Mouse (Mus musculus) intestine, embryonic 16.5 days (tissue): ENCODE results near the gene Bhlhe23. TPM values are rescaled to one million over a fixed set of nuclear protein-coding genes. Genes with fewer than 3 reads are reported as not detected.

Source experiments
- ATAC-seq: fragments of 200-750 bp; cut with Nextera tagmentation; 2 replicates; pipeline ENCODE4 v1.8.0; 2017; ENCODE audit warnings: moderate TSS enrichment, moderate library complexity
- H3K27ac ChIP-seq: fragments of 300-500 bp; sonication (generic); 2 replicates; pipeline ENCODE4 v1.5.1; 2014; ENCODE audit warnings: mild to moderate bottlenecking, low read length
- H3K27me3 ChIP-seq: fragments of 300-500 bp; sonication (generic); replicated peaks from 2 replicates; pipeline ENCODE4 v1.6.1; 2014; ENCODE audit warnings: low read length, control low read depth, mixed read lengths; ENCODE audit not compliant: control insufficient read depth, insufficient read depth
- H3K36me3 ChIP-seq: fragments of 300-500 bp; sonication (generic); 2 replicates; pipeline ENCODE4 v1.6.1; 2014; ENCODE audit warnings: low read length, control low read depth; ENCODE audit not compliant: control insufficient read depth, insufficient read depth
- H3K4me1 ChIP-seq: fragments of 300-500 bp; sonication (generic); 2 replicates; pipeline ENCODE4 v1.6.1; 2014; ENCODE audit warnings: low read length, control low read depth, mixed read lengths; ENCODE audit not compliant: control insufficient read depth, insufficient read depth
- H3K4me2 ChIP-seq: fragments of 300-500 bp; sonication (generic); 2 replicates; pipeline ENCODE4 v1.6.1; 2014; ENCODE audit warnings: low read depth, low read length, control low read depth
- H3K4me3 ChIP-seq: fragments of 300-500 bp; sonication (generic); 2 replicates; pipeline ENCODE4 v1.5.1; 2014; ENCODE audit warnings: mild to moderate bottlenecking, low read length
- H3K9ac ChIP-seq: fragments of 300-500 bp; sonication (generic); 2 replicates; pipeline ENCODE4 v1.6.1; 2014; ENCODE audit warnings: low read depth, low read length
- H3K9me3 ChIP-seq: fragments of 300-500 bp; sonication (generic); 2 replicates; pipeline ENCODE4 v1.6.1; 2016; ENCODE audit warnings: low read length, control low read depth; ENCODE audit not compliant: control insufficient read depth
- WGBS: fragments of 180-500 bp; shearing (Covaris S2); extraction: QIAGEN DNeasy Blood & Tissue Kit; methylation state at CpG from one replicate; pipeline ENCODE4 v1.1.7; 2014; 5-methylcytosine and 5-hydroxymethylcytosine counted together
- polyA plus RNA-seq: library from polyadenylated mRNA; unstranded; fragments of >200 nt; fragmentation: Nextera tagmentation; extraction: Ambion mirVana; gene quantifications from 2 replicates; pipeline ENCODE4 v1.2.1, GENCODE M21; 2015

Bhlhe23 gene
- polyA plus RNA-seq: not detected in 2 replicates

- 2% methylated on average over 28 of the region's 28 CpGs for WGBS
Observed at GRCm38 (mm10) chr2:180776793-180777192, at the start of gene Bhlhe23. Gene Bhlhe23 (minus strand): TSS chr2:180776900.

GRCm38 (mm10) chr2:180825147-180825941 lies 48.6 kb upstream of the Bhlhe23 start:
- no peaks in the 10 kb centered on the region for H3K9me3 ChIP-seq
- no peak overlapping the region for H3K27ac ChIP-seq
- no peak for ATAC-seq
- no peaks in the 10 kb centered on the region for H3K4me1 ChIP-seq
- no peak overlapping the region for H3K4me2 ChIP-seq
- no peak overlapping the region for H3K9ac ChIP-seq
- H3K4me3 ChIP-seq: no peak overlapping the region
- WGBS: 44% methylated on average over 11 of the region's 11 CpGs
- no peaks in the 10 kb centered on the region for H3K27me3 ChIP-seq
- H3K36me3 ChIP-seq: no peaks in the 10 kb centered on the region

More at GRCm38 (mm10) chr2:180776793-180777192, at the start of gene Bhlhe23:
- Histone ChIP-seq H3K4me3 (peak within 1 kb of the TSS; percentile 12; the same call in 1 of the 2 replicates), H3K4me2 (peak within 1 kb of the TSS; percentile 35), H3K9me3 (no peaks in the 10 kb centered on the region), H3K4me1 (0 out of 2 replicates have a peak, but pooled peaks cover 2% of the 10 kb centered on the region), H3K36me3 (no peaks in the 10 kb centered on the region), H3K27me3 (peaks cover 67% of the 10 kb centered on the region), H3K27ac (no peak within 1 kb of the TSS), H3K9ac (no peak within 1 kb of the TSS)
- ATAC-seq: no peak

DNA sequence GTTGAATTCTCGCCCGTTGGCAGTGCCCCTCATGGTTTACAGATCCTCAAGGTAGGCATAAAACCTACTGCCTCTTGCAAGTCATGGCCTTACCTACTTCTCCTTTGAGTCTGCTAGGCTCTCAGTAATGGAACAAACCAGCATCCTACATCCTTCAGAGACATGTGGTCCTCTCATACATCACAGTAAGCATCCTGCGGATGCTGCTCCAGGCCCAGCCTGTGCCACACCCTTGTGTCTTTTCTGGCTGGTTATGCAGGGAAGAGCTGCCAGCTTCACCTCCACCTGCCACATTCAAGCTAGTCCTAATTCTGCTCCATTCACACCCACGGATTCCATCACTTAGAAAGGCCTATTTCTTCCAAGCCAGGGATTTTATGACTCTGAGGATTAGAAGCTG lies 48.0 kb upstream of the Bhlhe23 start:
- Histone ChIP-seq H3K4me1 (no peaks in the 10 kb centered on the region), H3K27me3 (no peaks in the 10 kb centered on the region), H3K4me3 (no peak overlapping the region), H3K9ac (no peak overlapping the region), H3K27ac (no peak overlapping the region), H3K36me3 (no peaks in the 10 kb centered on the region), H3K9me3 (no peaks in the 10 kb centered on the region), H3K4me2 (no peak overlapping the region)
- WGBS: 70% methylated on average over 4 of the region's 4 CpGs
- ATAC-seq: no peak

DNA sequence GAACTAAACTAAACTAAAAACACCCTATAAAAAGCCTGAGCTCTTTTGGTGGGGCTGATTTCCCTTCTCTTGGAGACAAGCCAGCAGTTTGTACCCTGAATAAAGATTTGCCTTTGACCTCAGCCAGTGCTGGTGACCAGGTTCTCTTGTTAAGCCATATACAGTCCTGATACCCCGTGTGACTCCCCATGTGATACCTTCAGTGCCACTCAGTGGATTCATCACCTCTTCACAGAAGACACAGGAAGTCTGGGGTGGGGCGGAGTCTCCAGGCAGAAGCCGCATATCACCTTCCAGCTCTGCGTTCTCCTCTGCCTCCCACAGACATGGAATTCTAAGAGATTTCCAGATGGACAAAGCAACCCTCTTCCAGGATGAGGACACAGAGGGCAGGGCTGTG lies 47.4 kb upstream of the Bhlhe23 start:
- Histone ChIP-seq H3K27me3 (no peaks in the 10 kb centered on the region), H3K4me3 (no peak overlapping the region), H3K4me1 (no peaks in the 10 kb centered on the region), H3K9me3 (no peaks in the 10 kb centered on the region), H3K27ac (no peak overlapping the region), H3K4me2 (no peak overlapping the region), H3K36me3 (no peaks in the 10 kb centered on the region), H3K9ac (no peak overlapping the region)
- no peak for ATAC-seq
- 55% methylated on average over 4 of the region's 4 CpGs for WGBS

DNA sequence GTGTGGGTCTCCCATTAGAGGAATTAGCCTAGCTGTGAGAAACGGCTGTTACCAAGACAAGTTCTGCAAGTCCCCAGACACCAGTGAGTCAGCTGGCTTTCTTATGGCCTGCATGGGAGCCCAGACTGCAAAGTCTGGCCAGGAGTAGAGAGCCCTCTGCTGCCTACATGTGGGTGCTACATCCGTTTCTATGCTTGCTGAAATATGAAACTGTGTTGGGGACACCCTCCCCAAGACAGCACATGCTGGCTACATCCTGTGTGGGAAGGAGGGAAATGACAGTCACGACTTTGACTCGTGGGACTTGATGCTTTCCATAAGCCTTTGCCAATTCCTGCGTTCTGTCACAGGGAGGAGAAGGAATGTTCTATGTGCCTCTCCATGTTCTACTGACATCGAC lies 45.8 kb upstream of the Bhlhe23 start:
- 30% methylated on average over 6 of the region's 6 CpGs for WGBS
- Histone ChIP-seq H3K4me2 (no peak overlapping the region), H3K27me3 (no peaks in the 10 kb centered on the region), H3K9ac (no peak overlapping the region), H3K36me3 (no peaks in the 10 kb centered on the region), H3K9me3 (no peaks in the 10 kb centered on the region), H3K27ac (no peak overlapping the region), H3K4me3 (no peak overlapping the region), H3K4me1 (no peaks in the 10 kb centered on the region)
- ATAC-seq: no peak

DNA sequence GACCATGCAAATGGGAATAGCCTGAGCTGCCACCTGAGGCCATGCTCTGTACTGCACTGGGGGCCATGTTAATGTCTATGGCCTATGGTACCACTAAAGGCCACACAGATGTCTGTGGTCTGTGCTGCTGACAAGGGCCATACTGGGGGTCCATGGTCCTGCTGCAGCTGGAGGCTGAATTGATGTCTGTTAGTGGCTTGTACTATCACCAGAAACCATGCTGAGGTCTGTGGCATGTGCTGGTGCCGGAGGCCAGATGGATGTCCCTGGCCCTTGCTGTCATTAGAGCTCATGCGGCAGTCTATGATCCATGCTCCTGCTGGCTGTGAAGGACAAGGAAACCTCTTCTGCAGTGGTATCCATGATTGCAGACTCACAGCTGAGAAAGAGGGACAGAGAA lies 42.8 kb upstream of the Bhlhe23 start:
- 96% methylated on average over 2 of the region's 2 CpGs for WGBS
- no peak for ATAC-seq
- Histone ChIP-seq H3K4me2 (no peak overlapping the region), H3K4me1 (no peaks in the 10 kb centered on the region), H3K36me3 (no peaks in the 10 kb centered on the region), H3K27me3 (no peaks in the 10 kb centered on the region), H3K9ac (no peak overlapping the region), H3K4me3 (no peak overlapping the region), H3K27ac (no peak overlapping the region), H3K9me3 (no peaks in the 10 kb centered on the region)

DNA sequence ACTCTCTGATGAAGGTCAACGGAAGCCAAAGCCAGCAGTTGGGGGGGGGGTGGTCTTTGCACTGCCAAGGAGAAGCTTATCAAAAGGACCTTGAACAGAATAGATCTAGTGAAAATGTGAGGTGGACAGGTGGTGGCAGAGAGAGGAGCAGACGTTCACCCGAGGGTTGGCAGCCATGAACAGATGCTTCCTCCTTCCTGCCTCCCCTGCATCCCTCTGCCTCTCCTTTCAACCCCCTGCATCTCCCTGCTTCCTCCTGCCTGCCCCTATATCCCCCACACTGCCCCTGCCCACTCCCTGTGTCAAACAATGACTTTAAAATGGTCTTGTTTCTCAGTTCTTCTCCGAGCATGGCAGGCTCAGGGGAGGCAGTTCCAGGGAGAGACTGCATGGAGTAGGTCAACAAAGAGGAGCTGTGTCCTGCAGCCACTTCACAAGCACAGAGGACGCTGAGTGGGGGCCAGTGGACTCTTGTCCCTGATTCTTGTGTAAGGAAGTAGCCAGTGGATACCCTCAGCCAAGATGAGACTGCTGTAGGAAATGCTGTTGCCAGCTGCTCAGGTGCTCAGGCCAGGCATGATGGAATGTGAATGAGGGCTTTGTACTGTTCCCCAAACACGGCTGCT lies 39.9 kb upstream of the Bhlhe23 start:
- H3K9ac ChIP-seq: no peak overlapping the region
- no peaks in the 10 kb centered on the region; the same call in 1 of the 2 replicates for H3K27me3 ChIP-seq
- H3K27ac ChIP-seq: no peak overlapping the region
- no peak overlapping the region for H3K4me2 ChIP-seq
- no peaks in the 10 kb centered on the region for H3K4me1 ChIP-seq
- H3K36me3 ChIP-seq: no peaks in the 10 kb centered on the region
- H3K9me3 ChIP-seq: no peaks in the 10 kb centered on the region
- 56% methylated on average over 6 of the region's 6 CpGs for WGBS
- ATAC-seq: no peak
- H3K4me3 ChIP-seq: no peak overlapping the region

DNA sequence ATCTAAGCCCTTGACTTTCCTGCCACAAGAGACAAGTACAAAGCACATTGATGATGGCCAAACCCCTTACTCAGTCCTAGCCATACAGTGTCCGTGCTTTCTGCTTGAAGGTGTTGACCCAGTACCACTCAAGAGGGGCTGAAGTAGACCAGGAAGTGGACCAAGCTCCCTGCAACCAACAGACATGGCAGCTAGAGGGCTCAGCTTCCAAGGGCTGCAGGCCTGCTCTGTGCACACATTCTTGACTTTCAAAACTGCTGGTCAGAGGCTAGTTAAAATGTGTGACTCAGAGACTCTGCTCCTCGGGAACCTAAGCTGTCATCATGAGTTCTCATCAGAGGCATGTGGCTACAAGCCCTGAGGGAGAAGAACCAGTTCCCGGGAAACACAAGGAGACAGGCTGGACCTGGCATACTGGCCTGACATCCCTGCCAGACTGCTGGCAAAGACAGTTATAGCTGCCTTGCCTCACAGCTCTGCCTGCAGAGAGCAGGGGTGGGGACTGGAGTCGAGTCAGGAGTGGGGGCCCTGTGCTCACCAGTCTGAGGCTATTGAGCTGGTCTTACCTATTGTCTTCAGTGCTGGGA lies 37.4 kb upstream of the Bhlhe23 start:
- WGBS: 67% methylated on average over 4 of the region's 4 CpGs
- no peak overlapping the region for H3K4me3 ChIP-seq
- ATAC-seq: no peak
- H3K27ac ChIP-seq: no peak overlapping the region
- H3K36me3 ChIP-seq: no peaks in the 10 kb centered on the region
- no peak overlapping the region for H3K4me2 ChIP-seq
- H3K9me3 ChIP-seq: no peaks in the 10 kb centered on the region
- H3K4me1 ChIP-seq: no peaks in the 10 kb centered on the region
- H3K27me3 ChIP-seq: peaks cover 2% of the 10 kb centered on the region; the same call in 1 of the 2 replicates
- H3K9ac ChIP-seq: no peak overlapping the region

- no peak overlapping the region for H3K4me3 ChIP-seq
- no peak overlapping the region for H3K27ac ChIP-seq
- WGBS: 49% methylated on average over 2 of the region's 2 CpGs
- H3K4me2 ChIP-seq: no peak overlapping the region
- H3K27me3 ChIP-seq: peaks cover 2% of the 10 kb centered on the region; the same call in 1 of the 2 replicates
- no peak overlapping the region for H3K9ac ChIP-seq
- no peaks in the 10 kb centered on the region for H3K4me1 ChIP-seq
- no peaks in the 10 kb centered on the region for H3K9me3 ChIP-seq
- ATAC-seq: no peak
- H3K36me3 ChIP-seq: no peaks in the 10 kb centered on the region
Observed at GRCm38 (mm10) chr2:180811002-180811401, 34.3 kb upstream of the Bhlhe23 start.
